Mouse (Mus musculus) cerebellum, adult 11-12 months (tissue): ENCODE measurements at regions not wholly inside any gene's neighbourhood (a gene's known extent, or its start where the extent isn't known, plus 50 kb on each side); places are given as distances from the start of the nearest gene placed in this dataset.

Experiments
- DNase-seq: peaks from one replicate; pipeline ENCODE4 v3.0.0; 2022

DNA sequence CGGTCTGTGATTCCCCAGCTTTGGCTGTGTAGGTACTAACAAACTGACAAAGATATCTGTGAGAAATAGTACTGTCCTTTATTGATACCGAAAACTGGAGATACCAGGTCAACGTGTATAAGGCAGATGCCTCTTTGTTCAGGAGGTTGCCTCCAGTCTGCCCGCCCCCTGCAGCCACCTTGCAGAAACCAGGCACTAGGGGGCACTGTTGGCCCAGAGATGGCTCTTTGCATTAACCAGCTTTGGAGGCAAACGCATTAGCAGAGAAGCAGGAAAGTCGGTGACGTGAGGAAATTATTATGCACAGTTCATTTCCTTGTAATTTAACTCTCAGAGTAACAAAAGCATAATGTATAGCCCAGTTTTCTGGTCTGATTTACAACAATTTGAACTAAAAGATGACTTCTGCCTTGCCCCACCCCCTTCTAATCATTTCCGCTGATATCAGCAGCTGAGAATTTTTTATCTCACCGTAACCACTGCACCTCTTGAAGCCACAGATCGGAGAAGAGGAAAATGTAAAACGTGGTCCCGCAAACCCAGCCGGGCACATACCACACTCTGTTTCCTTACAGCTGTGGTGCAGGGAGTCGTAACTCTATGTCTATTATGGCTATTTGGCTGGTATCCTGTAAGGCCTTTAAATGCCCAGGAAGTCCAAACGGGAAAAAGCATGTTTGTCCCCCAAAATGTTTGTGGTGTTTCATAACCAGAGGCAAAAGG lies 203.5 kb downstream of the Icos start:
- peak; percentile 69 for DNase-seq

DNA sequence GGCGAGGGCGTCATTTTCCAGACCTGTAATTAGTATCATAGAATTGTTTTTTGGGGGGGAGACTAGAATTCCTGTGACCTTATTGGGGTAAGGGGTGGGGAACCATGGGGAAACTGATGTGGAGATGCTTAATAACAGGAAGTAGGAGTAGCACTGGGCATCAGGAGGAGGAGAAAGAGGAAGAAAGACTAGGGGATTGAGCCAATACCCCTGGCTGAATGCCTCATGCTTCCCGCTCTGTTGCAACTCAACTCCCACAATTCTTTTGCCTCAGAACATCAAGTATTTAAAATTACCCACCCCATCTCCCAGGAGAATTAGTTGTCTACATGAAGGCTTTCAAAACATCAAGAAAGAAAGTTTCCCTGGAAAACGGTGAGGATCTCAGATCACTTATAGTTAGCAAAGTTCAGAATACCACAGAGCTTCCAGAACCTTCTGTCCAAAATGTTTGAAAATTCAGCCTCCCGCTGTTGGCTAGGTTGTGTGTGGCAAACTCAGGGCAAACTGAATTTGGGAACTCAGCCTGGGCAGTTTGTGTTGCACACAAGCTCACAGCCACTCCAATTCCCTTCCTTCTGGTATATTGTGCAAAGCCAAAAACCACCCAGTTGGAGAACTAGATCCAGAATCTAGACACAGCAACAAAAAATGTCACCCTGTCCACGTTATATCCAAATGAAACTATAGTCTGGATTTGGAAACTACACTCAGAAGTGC lies 209.8 kb downstream of the Icos start:
- no peak for DNase-seq

DNA sequence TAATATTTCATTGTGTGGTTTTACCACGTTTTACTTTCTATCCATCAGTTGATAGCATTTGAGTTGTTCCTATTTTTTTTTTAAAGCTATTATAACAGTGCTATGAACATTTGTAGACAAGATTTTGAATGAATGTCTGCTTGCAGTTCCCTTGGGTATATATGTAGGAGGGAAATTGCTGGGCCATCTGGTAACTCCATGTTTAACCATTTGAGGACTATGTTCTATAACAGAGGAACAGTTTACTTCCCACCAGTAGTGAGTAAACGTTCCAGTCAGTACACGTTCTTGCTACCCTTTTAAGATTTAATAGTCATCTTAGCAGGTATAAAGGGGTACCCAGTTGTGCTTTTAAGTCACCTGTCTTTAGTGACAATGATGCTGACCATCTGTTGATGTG lies 213.2 kb downstream of the Icos start:
- DNase-seq, result no peak

DNA sequence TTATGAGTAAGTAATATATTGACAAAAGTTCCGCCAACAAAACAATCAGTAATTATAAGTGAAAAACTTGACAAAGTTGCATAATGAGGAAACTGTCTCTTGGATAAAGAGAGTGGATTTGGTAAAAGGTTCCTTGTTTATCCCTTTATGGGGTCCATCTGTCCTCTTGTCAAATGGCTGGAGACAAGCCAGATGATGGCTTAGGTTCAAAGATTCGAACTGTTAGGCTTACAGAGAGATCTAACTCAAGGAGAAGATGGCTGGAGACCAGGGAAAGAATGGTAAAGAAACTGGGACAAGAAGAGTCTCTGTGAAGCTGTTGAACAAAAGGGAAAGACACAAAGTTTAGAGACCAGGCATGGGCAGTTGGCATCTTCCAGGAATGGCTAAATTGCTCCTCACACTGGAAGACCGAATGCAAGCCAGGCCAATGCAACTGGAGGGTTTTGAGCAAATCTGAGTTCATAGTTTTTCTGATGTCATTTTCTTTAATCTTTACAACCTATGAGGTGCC lies 220.9 kb downstream of the Icos start:
- no peak for DNase-seq

DNA sequence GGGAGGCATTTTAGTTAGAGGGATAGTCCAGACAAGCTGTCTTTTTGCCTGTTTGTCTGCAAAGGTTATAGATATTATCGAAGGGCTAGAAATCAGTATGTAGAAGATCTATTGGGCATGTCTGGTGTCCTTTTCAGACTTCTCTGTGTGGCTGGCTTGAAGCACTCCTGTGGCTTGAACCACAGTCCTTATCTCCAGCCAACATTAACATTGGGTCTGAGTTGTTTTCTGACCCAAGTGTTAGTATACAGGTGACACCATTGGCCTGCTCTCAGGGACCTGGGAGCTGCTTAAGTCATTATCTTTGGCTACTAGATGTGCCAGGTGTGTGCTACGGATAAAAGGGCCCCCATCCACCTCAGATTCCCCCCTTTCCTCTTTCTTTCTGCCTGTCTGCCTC lies 223.3 kb downstream of the Icos start:
- no peak for DNase-seq

DNA sequence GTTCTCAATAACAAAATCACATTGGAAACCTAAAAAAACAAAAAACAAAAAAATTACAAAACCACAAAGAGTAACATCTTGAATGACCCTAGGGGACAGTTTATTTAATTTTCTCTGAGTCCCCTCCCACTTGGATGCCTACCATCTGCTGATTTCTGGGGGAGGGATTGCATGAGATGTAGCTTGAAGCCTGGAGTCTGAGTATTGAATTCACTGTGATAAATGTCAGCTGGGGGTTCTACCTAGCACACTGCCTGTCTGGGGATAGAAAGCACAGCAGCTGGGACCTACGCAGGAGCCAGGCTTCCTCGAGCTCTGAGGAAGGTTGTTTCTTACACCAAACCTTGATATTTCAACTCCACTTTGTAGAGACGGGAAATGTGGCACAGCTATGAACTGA lies 224.4 kb downstream of the Icos start:
- DNase-seq, result no peak

DNA sequence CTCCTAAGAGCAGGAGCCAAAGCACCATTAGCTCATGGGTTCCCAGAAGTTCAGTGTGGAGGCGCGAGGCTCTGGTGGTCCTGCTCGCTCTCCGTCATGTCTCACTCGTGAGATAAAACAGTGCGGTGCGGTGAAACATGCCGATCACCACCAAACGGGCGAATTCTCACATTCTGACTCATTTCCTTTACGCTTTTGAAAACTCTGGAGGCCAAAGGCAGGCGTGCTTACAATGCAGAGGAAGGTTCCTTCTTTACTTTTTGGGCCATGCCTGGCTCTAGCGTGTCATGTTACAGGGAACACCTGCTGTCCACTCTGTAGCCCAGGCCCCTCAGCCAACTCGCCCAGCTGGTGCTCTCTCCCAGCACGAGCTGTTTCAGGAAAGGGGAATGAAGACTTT lies 225.4 kb downstream of the Icos start:
- DNase-seq, result peak; percentile 25

DNA sequence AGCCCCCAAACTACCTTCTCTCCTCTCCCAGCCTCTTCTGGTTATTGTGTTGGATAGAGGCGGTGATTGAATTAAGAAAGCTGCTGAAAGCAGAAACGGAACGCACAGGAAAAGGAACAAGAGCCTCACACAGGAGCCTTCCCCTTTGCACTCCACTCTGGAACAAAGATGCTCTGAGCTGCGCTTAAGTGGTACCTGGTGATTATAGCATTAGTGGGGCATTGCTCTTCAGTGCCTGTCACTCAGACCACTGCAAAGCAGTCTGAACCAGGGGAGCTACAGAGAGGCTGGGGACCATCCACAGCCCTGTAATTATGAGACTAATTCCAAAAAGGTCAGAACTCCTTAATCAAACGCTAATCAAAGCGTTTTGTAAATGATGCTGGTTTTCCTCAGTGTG lies 225.9 kb downstream of the Icos start:
- no peak for DNase-seq

DNA sequence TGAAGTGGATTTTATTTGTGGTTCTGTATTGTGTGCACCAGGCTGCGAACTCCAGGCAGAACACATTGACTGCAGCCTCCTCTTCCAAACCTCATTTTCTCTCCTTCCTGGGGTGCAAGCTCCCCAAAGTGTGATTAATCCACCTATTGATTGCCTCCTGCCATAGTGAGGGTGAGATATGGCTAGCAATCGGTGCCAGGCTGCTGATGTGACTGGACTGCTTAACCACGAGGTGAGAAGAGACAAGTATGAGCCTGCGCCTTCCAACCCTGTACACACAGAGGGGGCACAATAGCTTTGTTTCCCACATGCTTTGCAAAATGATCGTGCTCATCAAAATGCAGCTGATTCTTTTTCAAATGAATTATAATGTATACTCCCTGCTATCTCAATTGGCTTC lies 227.4 kb downstream of the Icos start:
- DNase-seq, result no peak

DNA sequence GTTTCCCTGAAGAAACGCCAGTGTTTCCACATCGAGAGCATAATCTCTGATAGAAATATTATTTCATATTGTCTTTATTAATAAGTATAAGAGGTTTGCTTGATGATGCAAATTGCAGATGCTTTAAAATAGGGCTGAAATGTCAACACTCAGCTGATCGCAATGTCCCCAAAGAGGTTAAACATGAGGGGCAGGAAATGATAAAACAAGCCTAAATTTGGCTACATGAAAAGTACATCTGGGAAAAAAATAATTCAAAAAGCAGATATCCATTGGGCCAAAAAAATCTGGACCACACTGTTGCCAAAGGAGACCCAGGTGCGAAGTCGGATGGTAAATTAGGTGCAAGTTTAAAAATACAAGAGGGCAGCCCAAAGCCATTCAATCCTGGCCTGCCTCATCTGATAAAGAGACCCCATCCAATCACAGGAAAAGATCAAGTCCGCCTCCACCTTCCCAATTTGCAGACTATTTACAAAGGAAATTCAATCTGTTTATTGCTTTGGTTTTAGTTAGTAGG lies 229.2 kb downstream of the Icos start:
- DNase-seq, result no peak

DNA sequence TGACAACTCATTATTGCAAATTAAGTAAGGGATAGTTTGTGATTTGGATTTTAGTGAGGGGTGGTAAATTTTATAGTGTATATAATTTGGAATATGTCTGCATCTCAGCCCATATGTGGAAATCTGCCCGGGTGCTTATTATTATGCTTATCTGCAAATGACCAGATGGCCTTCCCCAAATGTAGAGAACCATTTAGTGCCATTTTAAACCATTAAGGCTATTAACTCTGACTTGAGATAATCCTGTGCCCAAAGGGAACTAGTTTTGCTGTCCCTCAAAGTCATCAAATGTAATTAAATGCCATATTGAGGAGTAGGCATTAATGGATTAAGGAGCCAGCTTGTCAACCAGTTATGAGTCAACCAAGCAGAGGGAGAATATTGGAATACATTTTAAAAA lies 230.7 kb downstream of the Icos start:
- DNase-seq, result no peak

DNA sequence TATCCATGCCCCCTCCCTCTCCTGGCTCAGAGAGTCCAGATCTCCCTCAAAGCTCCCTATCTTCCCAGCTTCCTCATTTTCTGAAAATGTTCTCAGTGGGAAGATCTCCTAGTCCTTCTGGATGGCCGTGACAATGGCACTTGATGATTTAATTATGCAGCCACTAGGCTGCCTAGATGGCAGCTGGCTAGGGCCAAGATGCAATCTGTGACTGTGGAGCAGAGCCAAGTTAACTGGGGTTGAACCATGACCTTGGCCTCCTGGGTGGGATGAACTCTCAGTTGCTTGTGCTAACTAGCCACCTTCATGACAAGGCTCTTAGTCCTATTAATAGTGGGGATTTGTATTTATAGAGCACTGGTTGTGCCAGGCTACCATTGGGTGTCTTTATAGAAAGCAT lies 243.4 kb downstream of the Icos start:
- peak; percentile 11 for DNase-seq

DNA sequence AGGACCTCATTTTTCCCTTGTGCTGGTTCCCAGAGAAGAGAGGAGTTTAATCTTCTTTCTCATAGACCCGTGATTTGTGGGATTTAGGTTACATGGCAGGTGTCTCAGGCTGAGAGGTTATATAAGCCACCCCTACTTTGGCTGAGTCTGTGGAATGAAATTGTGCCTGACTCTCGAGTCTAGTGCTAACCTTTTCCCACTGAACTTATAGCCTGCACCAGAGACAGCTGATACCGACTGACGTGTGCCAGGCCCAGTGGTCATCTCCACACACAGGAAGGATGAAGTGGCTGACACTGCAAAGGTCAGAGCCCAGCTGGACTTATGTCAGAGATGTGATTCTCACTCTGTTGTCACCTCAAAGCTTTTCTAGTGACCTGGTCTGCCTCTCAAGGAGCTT lies 251.2 kb downstream of the Icos start:
- no peak for DNase-seq

DNA sequence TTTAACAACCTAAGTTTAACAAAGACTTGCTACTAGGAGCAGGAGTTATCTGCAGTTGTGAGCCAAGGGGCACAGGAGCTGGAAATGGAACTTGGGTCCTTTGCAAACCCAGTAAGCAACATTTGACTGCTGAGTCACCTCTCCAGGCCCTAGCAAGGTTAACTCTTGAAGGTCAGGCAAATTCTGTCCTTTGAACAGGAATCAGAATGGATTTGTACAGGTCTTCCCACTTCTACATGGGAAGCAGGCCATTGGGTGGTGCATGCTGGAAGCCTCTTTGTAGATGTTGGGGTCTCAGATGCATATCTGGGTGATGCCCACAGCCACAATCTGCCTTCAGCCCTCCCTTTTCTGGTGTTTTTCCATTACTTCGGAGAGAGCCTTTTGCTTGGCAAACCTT lies 255.3 kb downstream of the Icos start:
- DNase-seq, result no peak

DNA sequence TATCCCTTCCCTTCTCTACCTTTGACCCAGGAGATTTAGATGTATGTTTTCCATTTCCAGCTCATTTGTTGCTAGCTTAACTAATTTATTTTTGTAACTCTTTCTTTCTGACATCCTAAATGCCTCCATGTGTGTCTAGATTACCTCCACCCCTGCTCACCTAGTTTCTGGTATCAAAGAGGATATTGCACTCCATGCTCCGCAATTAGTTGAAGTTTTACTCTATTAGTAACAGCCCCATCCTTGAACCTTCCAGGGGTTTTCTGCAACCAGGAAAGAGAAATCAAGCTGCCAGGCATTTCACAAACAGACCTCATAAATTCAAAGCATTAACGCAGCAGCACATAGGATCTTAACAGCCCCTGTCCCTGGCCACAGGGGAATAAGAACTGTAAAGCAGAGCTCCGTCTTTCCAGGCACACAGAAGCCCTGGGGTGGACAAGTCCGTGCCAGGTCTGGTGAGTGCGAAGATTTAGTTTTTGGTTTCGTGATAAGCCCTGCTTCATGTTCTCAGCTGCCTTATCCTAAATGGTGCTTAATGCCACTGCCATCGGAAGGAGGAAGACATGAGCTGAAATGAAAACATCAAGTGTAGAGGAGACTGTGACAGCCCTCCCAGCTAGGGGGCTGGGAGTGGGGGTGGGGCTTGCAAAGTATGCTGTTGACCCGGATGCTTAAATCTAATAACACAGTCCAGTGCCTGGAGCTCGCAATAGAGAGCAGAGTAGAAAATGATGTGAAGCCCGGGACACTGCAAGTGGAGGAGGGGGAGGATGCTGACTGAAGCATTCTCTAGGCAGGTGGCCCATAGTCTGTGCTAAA lies 256.0 kb downstream of the Icos start:
- DNase-seq, result no peak

DNA sequence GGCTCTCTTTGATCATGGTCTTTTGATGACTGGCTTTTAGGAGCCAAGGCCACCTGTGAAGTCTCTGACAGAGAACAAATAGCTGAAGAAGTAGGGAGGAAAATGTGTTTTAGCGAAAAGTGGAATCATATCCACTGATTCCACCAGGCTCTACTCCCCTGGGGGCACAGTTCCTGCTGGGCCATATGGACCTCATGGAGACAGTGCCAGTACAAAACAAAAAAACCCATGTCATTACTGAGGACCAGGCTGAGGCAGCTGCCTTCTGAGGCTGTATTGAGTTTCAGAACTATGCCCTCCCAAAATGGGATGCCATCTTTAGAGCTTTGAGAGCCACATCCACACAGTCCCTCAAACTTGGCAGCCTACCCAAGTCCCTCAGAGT lies 256.6 kb downstream of the Icos start:
- no peak for DNase-seq

DNA sequence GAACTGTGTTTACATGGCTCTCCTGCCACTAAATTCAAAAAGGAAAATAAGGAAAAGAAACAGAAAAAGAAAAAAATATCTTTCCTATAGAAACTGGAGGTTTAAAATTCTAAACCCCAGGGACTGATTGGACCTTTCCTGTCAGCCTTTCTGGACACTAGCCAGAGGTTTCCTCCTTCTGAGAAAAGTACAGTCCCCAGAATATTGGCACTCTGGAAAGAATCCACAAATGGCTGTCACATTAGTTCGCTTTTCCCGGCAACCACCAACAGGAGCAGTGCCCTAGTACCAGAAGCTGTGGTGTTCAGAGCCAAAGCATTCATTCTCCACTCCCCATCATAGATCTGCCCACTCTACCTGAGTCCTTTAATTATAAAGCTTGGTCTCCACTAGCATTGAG lies 258.8 kb downstream of the Icos start:
- no peak for DNase-seq

DNA sequence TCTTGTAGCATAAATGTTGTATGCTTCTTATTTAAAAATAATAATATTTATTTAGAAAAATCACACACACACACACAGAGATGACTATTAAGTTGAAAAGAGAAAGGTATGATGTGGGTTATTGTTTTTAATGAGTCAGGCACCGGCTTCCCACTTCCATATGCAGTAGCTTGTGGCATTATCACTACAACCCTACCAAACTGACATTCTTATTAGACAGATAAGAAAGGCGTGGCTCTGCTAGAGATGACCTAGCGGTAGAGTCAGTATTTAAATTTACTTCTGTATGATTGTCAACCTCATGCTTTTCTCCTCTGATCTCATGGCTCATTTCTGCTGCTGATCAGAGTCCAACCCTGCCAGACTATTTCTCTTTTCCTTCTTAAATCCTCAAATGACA lies 260.9 kb downstream of the Icos start:
- DNase-seq, result no peak

DNA sequence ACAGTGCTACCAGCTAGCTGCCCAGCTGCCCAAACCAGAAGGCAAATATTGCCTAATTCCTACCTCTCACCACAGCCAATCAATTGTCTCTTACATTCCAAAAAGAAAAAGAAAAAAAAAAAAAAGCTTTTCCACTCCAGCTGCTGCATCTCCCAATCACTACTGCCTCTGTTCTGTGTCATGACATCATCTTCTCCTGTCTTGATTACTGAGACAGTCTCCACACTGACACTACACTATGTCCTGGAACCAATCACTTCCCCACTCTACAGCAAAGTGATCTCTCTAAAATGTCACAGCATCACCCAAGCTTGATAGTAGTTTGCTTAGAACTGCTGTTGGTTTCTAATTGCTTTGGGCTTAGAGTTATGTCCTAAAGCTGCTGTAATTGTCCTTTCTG lies 279.8 kb downstream of the Icos start:
- DNase-seq, result no peak

DNA sequence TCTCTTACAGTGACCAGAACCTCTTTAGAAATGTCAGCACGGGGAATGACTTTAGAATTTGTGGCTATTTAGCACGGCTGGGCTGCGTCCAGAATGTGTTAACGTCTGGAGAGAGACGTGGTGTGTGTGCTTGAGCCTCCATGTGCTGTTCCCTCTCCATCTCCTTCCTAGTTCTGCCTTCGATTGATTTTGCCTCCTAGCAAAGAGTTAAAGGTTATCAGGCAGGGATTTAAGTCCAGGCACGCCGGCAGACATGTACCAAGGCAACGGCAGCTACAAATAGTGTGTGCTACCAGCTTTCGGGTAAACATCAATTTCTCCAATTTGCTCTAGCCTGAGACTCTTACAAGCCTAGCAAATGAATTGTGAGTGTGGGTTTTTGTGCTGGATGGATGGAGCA lies 285.7 kb downstream of the Icos start:
- DNase-seq, result no peak

DNA sequence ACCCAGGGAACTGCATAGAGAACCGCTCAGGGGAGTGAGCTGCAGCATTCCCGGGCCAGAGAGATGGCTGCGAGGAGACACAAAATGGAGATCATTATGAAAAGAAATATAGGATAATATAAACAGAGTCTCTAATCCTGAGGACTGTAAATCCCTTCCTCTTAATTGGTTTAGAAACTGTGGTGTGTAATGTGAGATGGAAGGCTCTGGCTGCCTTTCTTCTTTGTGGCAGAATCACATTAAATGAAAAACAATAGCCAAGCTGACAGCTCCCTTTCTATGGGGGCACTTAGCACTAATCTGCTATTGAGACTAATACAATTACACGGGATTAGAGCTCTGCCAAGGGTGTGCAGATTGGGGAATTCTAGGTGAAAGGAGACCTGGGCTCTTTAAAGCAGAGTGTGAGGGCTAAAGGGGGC lies 288.0 kb downstream of the Icos start:
- DNase-seq, result no peak

DNA sequence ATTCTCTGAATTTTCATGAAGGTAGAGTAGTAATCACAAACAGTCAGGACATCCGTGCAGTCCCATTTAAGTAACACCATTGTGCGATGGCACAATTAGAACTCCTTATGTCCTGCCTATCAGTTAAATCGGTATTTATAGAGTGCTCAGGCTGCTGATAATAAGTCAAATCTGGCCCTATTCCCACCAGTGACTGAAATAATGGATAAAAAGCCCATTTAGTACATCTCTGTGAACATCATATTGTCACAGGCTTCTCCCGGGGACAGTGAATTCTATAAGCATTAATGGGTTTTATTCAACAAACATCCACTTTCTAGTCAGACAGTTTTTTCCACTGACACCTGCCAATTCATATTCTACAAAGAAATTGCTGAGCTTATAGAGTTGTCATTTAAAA lies 296.1 kb downstream of the Icos start:
- no peak for DNase-seq

DNA sequence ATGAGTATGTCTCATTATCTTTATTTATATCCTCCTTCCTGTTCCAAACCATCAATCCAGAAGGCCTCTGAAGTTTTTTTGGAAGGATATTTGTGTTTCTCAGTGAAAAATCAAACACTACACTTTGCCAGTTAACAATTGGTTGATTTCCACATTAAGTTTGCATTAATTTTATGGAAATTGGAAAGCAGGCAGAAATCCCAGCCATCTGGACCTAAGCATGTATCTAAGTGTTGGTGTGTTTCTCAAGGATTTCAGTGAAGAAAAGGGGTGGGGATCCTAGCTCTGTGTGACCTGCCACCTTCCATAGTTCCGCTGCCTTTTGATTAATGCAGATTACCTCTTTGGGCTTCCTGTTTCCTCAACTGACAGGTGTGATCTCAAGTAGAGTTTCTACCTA lies 296.5 kb downstream of the Icos start:
- no peak for DNase-seq
